Comparison of ENCODE assay signal across 14 mouse cellular contexts in genomic region chr5:22415957-22416356, GRCm38 (mm10).
"Had no signal": no experiment of that assay in that cellular context is flagged by ENCODE, and none has a peak within 500 bp of the region (broad histone marks: within the 10 kb centered on the region; RNA-seq: fewer than 3 reads in every experiment).

No protein-coding gene starts in this region.

- H3K36me3 ChIP-seq: limb, embryonic 10.5 days; limb, embryonic 13.5 days; stomach, embryonic 15.5 days had no signal

- DNase-seq: kidney, adult 2 months; kidney, postnatal 25 days; layer of hippocampus, adult 9-11 months; lung, adult 2 months; lung, postnatal 14 days; lung, postnatal 4 days; midbrain, embryonic 14.5 days; thymus, postnatal 25 days had no signal

- H3K27ac ChIP-seq: kidney, postnatal 0 days; layer of hippocampus, adult 2 months; limb, embryonic 10.5 days; limb, embryonic 13.5 days; stomach, embryonic 15.5 days had no signal

- H3K9me3 ChIP-seq: limb, embryonic 10.5 days; limb, embryonic 13.5 days; stomach, embryonic 15.5 days had no signal

- H3K27me3 ChIP-seq: limb, embryonic 13.5 days; stomach, embryonic 15.5 days had no signal

- H3K4me1 ChIP-seq: limb, embryonic 10.5 days; limb, embryonic 13.5 days; stomach, embryonic 15.5 days had no signal

- H3K4me3 ChIP-seq: layer of hippocampus, adult 2 months; limb, embryonic 10.5 days; limb, embryonic 13.5 days; stomach, embryonic 15.5 days had no signal

- H3K9ac ChIP-seq: limb, embryonic 13.5 days; stomach, embryonic 15.5 days had no signal

- H3K4me2 ChIP-seq: limb, embryonic 13.5 days; midbrain, embryonic 11.5 days; stomach, embryonic 15.5 days had no signal
